Mouse (Mus musculus): ENCODE data around the gene Pyroxd2.

DNA sequence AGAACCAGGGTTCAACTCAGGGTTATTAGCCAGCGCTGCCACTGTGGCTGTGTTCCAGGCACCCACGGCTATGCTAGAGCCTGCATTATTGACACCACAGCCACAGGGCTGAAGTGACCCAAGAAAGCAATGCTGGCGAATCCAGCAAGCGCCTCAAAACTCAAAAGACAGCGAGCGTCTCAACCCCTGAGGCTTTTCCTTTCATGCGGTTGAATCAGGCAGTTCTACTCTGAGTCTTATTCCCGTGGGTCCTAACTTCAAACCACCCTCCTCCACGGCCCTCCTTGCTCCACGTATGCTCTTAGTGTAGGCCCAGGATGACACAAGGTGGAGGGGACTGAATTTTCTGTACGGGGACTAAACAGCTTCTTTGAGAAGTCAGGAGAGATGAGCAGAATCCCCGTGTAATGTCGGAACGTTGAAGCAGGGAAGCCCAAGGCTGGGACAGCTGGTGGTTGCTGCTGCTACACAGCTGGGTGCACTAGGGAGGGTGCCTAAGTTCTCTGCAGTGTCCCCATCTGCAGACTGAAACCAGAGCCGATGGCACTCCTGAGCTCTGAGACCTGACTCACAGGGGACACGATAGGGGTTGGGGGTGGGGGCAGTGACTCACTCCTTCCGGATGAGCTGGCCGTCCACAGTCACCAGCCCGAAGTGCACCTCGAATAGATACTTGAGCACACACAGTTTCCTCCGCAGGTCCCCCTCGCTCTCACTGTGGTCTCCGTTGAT is 17.7 kb upstream of the Pyroxd2 start:
- no peak for TF ChIP-seq POLR2A (IDR thresholded peaks at IDR 0.05; ENCODE audit: borderline replicate concordance, control insufficient read depth, low read depth, low read length)
- TF ChIP-seq CTCF (IDR thresholded peaks at IDR 0.05; ENCODE audit: control insufficient read depth, insufficient read depth, low read length) = no peak

All from bone marrow, adult 2 months (tissue).